Mouse (Mus musculus) limb, embryonic 12.5 days (tissue): ENCODE measurements around the gene Epdr1. TPM values are rescaled to one million over a fixed set of nuclear protein-coding genes. Genes with fewer than 3 reads are reported as not detected.
"Not testable (repeated sequence)": the region's sequence is repeated elsewhere in the genome, so short reads cannot be mapped to it uniquely, and the experiment has no call there.

Source experiments
- ATAC-seq: fragments of 200-750 bp; cut with Nextera tagmentation; 2 replicates; pipeline ENCODE4 v1.8.0; 2017; ENCODE audit warnings: low read depth, moderate TSS enrichment; ENCODE audit not compliant: insufficient number of reproducible peaks, insufficient read depth, low FRiP score, low TSS enrichment
- H3K27ac ChIP-seq: fragments of 300-500 bp; sonication (generic); 2 replicates; pipeline ENCODE4 v1.5.1; 2016; ENCODE audit warnings: mild to moderate bottlenecking, moderate library complexity
- H3K27me3 ChIP-seq: fragments of 300-500 bp; sonication (generic); 2 replicates; pipeline ENCODE4 v1.6.1; 2016; ENCODE audit warnings: mild to moderate bottlenecking, moderate library complexity
- H3K36me3 ChIP-seq: fragments of 300-500 bp; sonication (generic); 2 replicates; pipeline ENCODE4 v1.6.1; 2016; ENCODE audit warnings: mild to moderate bottlenecking, moderate library complexity
- H3K4me1 ChIP-seq: fragments of 300-500 bp; sonication (generic); replicated peaks from 2 replicates; pipeline ENCODE4 v1.6.1; 2016
- H3K4me2 ChIP-seq: fragments of 300-500 bp; sonication (generic); 2 replicates; pipeline ENCODE4 v1.6.1; 2016; ENCODE audit warnings: mild to moderate bottlenecking, moderate library complexity
- H3K4me3 ChIP-seq: fragments of 300-500 bp; sonication (generic); replicated peaks from 2 replicates; pipeline ENCODE4 v1.5.1; 2016; ENCODE audit warnings: mild to moderate bottlenecking
- H3K9ac ChIP-seq: fragments of 300-500 bp; sonication (generic); replicated peaks from 2 replicates; pipeline ENCODE4 v1.6.1; 2016; ENCODE audit warnings: mild to moderate bottlenecking, moderate library complexity
- H3K9me3 ChIP-seq: fragments of 300-500 bp; sonication (generic); 2 replicates; pipeline ENCODE4 v1.6.1; 2016; ENCODE audit warnings: mild to moderate bottlenecking, moderate library complexity
- WGBS: fragments of 180-500 bp; shearing (Covaris S2); methylation state at CpG from one replicate; pipeline ENCODE4 v1.1.7; 2016; 5-methylcytosine and 5-hydroxymethylcytosine counted together
- polyA plus RNA-seq: library from polyadenylated mRNA; unstranded; fragments of >200 nt; fragmentation: Nextera tagmentation; extraction: Ambion mirVana; gene quantifications from 2 replicates; pipeline ENCODE4 v1.2.1, GENCODE M21; 2016

Gene Epdr1
- polyA plus RNA-seq, 1 experiment from 2014 or later, result 12.8 TPM

DNA sequence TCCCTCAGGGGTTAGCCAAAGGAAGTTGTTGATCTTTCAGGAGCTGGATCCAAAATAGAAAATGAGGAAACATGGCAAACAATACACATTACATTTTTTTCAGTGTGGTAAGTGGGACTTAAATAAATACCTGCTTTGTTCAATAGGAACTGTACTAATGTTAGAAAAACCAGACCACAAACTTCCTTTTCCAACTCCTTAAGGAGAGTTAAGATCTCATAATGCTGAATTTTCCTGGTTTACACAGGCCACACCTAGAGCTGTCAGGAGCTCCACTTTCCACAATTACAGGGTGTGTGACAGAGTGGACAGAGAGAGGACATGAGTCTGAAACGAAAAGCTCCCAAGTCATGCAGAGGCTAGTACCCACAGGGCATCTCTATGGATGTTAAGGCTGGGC, 16.0 kb downstream of the Epdr1 start:
- 96% methylated on average over 1 of the region's 1 CpGs for WGBS

DNA sequence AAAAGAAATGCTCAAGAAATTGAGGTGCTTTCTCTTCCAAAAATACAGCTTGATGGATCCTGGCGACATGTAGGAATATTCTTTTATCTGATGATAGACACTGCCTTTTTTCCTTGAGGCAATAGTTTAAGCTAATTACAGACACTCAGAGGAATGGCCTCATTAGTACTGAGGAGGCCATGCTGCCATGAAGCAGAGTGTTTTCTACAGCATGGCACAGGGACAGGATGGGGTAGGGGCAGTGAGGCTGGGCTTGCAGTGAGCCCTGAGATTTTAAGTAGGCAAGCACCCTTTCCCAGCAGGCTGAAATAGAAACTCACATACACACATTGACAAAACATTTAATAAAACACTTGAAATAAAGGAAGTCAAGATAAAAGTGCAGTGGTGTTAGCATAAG, 17.2 kb downstream of the Epdr1 start:
- WGBS, result 70% methylated on average over 1 of the region's 1 CpGs
- no peaks in the 10 kb centered on the region for H3K27me3 ChIP-seq
- no peak overlapping the region for H3K4me2 ChIP-seq
- no peak for ATAC-seq
- H3K36me3 ChIP-seq, result no peaks in the 10 kb centered on the region
- no peak overlapping the region for H3K27ac ChIP-seq
- no peaks in the 10 kb centered on the region for H3K9me3 ChIP-seq
- H3K4me3 ChIP-seq, result no peak overlapping the region
- no peaks in the 10 kb centered on the region for H3K4me1 ChIP-seq
- no peak overlapping the region for H3K9ac ChIP-seq

More for the DNA sequence above, 16.0 kb downstream of the Epdr1 start:
- no peaks in the 10 kb centered on the region for H3K4me1 ChIP-seq
- H3K36me3 ChIP-seq, result no peaks in the 10 kb centered on the region
- H3K4me3 ChIP-seq, result no peak overlapping the region
- H3K27ac ChIP-seq, result no peak overlapping the region
- H3K27me3 ChIP-seq, result no peaks in the 10 kb centered on the region
- H3K9me3 ChIP-seq, result no peaks in the 10 kb centered on the region
- H3K9ac ChIP-seq, result no peak overlapping the region
- no peak for ATAC-seq
- H3K4me2 ChIP-seq, result no peak overlapping the region

DNA sequence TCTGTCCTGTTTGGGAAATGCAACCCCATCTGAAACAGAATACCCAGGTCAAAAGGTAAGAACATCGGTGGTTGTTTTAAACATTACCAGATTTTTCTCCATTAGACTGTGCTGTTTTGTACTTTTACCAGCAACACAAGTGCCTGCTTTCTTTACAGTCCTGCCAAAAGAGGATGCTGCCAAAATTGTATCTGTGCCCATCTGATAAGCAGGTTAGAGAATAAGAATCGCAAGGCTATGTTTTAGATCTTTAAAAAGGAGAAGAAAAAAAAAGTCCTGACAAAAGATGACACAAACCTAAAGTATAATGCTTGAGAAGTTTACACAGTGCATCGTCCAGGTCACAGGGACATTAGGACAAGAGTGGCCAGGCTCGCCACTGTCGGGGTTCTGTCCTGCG, 20.5 kb downstream of the Epdr1 start:
- Histone ChIP-seq H3K9ac (no peak overlapping the region), H3K27ac (no peak overlapping the region), H3K9me3 (no peaks in the 10 kb centered on the region), H3K4me1 (no peaks in the 10 kb centered on the region), H3K27me3 (no peaks in the 10 kb centered on the region), H3K36me3 (no peaks in the 10 kb centered on the region), H3K4me3 (no peak overlapping the region), H3K4me2 (no peak overlapping the region)
- 90% methylated on average over 6 of the region's 6 CpGs for WGBS
- ATAC-seq, result no peak

DNA sequence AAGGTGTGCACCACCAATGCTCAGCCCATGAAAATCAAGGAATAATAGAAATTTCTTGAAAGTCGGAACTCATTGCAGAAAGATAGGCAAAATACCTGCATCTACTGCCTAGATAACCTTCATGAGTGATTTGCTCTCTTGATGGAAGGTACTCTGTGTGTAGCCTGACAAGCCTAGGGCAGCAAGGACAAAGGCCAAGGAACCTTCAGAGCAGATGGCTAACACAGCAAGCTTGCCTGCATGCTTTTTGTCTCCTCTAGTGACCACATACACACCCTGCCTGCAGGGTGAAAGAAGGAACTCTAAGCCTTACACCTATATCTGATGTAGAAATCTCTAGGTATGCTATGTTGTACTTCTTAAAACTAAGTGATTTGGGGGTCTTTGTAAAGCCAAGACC, 24.6 kb downstream of the Epdr1 start:
- Histone ChIP-seq H3K9ac (no peak overlapping the region), H3K36me3 (0 out of 2 replicates have a peak, but pooled peaks cover 3% of the 10 kb centered on the region), H3K4me3 (no peak overlapping the region), H3K9me3 (no peaks in the 10 kb centered on the region), H3K27me3 (no peaks in the 10 kb centered on the region), H3K4me1 (no peaks in the 10 kb centered on the region), H3K27ac (no peak overlapping the region), H3K4me2 (no peak overlapping the region)
- WGBS, result 83% methylated on average over 1 of the region's 1 CpGs
- ATAC-seq, result no peak

DNA sequence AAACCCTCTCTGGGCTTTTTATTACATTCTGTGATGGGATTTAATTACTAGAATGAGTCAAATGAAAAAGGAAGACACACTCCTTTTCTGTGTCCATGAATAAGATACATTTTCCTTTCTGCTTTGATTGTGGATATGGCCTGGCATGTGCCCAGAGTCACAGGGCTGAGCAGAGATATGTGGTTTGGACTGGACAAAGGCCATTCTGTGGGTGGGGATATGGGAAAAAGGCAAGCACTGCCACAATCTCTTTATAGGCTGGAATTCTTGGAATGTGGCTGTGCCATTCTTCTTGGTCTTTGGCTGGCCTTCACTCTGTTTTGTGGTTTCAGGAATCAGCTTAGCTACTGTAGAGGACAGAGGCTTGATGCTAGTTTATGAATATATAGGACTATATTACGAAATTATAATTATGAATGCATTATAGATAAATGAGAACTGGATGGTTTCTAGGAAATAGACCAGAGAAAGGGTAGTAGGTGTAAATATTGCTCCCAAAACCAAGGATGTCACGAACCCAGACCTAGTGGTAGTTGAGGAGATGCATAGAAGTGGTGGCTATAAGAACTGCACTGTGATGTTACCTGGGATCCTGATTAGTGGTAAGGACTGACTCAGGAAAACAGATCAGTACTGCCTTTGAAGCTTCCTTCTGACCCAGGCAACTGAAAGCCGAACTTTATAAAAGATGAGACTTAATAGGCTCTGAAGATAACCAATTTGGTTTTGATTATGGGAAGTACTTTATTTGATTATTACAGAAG, 28.5 kb downstream of the Epdr1 start:
- Histone ChIP-seq H3K4me3 (no peak overlapping the region), H3K9ac (no peak overlapping the region), H3K27ac (no peak overlapping the region), H3K4me1 (no peaks in the 10 kb centered on the region), H3K9me3 (no peaks in the 10 kb centered on the region), H3K27me3 (no peaks in the 10 kb centered on the region), H3K36me3 (0 out of 2 replicates have a peak, but pooled peaks cover 3% of the 10 kb centered on the region), H3K4me2 (no peak overlapping the region)
- ATAC-seq, result no peak
- 84% methylated on average over 3 of the region's 3 CpGs for WGBS

DNA sequence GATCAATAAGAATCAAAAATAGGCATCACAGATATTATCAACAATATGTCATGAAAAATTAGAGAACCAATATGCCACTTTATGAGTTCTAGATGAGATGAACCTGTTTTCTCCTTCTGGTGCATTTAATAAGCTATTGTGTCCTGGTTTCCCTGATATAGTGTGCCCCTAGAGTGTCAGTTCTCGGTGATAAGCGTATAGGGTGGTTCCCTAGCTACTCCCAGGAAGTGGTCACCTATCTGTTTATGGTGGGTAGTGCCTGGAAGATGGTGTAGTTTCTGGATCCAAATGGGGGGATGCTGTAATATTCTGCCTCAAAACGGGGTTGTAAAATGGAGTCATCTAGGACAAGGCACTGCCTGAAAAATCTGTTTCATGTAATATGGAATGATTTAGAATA, 43.8 kb downstream of the Epdr1 start:
- H3K36me3 ChIP-seq, result no peaks in the 10 kb centered on the region
- no peak overlapping the region for H3K4me3 ChIP-seq
- H3K27ac ChIP-seq, result no peak overlapping the region
- H3K9me3 ChIP-seq, result no peaks in the 10 kb centered on the region
- no peaks in the 10 kb centered on the region for H3K27me3 ChIP-seq
- H3K4me1 ChIP-seq, result no peaks in the 10 kb centered on the region
- WGBS, result 90% methylated on average over 3 of the region's 3 CpGs
- H3K9ac ChIP-seq, result no peak overlapping the region
- no peak overlapping the region for H3K4me2 ChIP-seq
- ATAC-seq, result no peak

DNA sequence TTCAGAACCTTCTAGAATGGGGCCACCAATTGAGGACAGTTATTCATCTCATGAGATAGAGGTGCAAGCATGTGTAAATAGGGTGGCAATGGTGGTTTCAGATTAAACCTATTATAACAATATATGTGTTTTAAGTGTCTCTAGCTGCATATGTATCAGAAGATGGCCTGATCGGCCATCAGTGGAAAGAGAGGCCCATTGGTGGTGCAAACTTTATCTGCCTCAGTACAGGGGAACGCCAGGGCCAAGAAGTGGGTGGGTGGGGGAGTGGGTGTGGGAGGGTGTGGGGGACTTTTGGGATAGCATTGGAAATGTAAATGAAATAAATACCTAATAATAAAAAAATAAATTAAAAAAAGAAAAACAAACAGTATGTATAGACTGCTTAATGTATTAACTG, 45.0 kb downstream of the Epdr1 start:
- H3K27ac ChIP-seq, H3K9ac ChIP-seq, H3K9me3 ChIP-seq, H3K27me3 ChIP-seq, ATAC-seq, H3K4me3 ChIP-seq, H3K36me3 ChIP-seq, H3K4me2 ChIP-seq, H3K4me1 ChIP-seq: not testable (repeated sequence)
- WGBS, result 88% methylated on average over 2 of the region's 2 CpGs

DNA sequence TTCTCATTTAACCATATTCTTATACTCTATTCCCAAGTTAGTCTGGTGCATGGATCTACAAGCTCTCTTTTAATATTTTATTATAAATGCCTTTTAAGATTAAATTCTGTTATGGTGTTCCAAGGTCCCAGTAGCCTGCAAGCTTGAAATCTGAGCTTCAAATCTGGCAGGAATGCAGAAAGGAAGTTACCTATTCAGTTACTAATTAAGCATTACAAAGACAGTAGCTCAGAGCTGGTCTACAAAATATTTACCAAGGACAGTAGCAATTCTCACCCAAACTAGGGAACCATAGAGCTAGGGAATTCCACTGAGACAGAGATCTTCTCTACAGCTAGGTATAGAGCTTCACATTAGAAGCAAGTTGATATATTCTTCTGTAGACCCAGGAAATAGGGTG, 49.6 kb downstream of the Epdr1 start:
- H3K27ac ChIP-seq, H3K9ac ChIP-seq, ATAC-seq, H3K4me3 ChIP-seq, H3K27me3 ChIP-seq, H3K9me3 ChIP-seq, H3K4me2 ChIP-seq, H3K36me3 ChIP-seq, H3K4me1 ChIP-seq: not testable (repeated sequence)

DNA sequence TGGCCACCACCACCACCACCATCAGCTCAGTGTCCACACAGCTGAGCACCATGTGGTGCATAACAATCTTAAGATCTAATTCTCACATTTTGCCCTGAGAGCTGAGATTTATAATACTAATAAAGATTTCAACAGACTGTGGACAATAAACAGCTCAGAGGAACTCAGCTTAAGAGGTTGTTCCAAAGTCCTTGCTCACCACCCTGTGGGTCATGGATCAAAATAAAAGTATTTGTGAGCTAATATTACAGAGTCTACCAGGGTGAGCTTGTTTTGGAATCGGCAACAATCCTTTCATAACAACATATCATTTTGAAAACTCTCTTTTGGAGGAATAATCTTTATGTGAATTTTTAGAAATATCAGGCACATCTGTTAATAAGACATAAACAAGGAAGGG, 57.2 kb downstream of the Epdr1 start:
- Histone ChIP-seq H3K4me1 (no peaks in the 10 kb centered on the region), H3K27ac (no peak overlapping the region), H3K36me3 (no peaks in the 10 kb centered on the region), H3K9me3 (no peaks in the 10 kb centered on the region), H3K4me2 (no peak overlapping the region), H3K9ac (no peak overlapping the region), H3K27me3 (no peaks in the 10 kb centered on the region), H3K4me3 (no peak overlapping the region)
- no peak for ATAC-seq
- WGBS, result 91% methylated on average over 1 of the region's 1 CpGs

DNA sequence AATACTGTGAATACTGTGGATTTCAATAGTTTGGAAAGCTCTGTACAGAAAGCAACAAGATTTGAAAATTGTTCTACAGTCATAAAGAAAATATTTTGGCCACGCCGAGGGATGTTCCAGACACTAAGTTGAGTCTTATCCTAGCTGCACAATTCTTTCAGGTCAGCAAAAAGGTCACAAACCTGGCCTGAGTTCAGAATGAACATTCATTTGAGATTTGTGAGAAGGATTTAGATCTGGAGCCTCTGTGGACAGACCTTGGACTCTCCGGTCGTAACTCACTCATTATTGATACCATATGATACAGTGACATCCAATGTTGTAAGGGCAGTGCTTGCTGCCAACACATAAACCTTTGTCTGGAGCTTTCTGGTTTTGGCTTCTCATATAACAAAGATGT, 64.3 kb downstream of the Epdr1 start:
- Histone ChIP-seq H3K4me1 (no peaks in the 10 kb centered on the region), H3K27me3 (no peaks in the 10 kb centered on the region), H3K27ac (no peak overlapping the region), H3K4me3 (no peak overlapping the region), H3K36me3 (no peaks in the 10 kb centered on the region), H3K9me3 (no peaks in the 10 kb centered on the region), H3K9ac (no peak overlapping the region), H3K4me2 (no peak overlapping the region)
- 71% methylated on average over 4 of the region's 4 CpGs for WGBS
- no peak for ATAC-seq
